Mouse (Mus musculus) lung, postnatal 4 days (tissue): ENCODE measurements around the gene Slc39a1.

ENCODE experiments used
- DNase-seq, 2 experiments: peaks; one replicate each; pipeline ENCODE4 v3.0.0; 2021

Slc39a1 gene

GRCm38 (mm10) chr3:90247960-90248745 lies at the start of gene Slc39a1:
TSS of gene Slc39a1 (plus strand) at chr3:90248172.
- peak; percentile 94 to 96 for DNase-seq

- no peak for DNase-seq
These were observed 45.1 kb upstream of the Slc39a1 start for GRCm38 (mm10) chr3:90202884-90203283.

- DNase-seq, result no peak
These were observed 44.4 kb upstream of the Slc39a1 start for GRCm38 (mm10) chr3:90203619-90204018.

GRCm38 (mm10) chr3:90204582-90204981 lies 43.4 kb upstream of the Slc39a1 start:
- DNase-seq, result no peak

- DNase-seq, result peak; percentile 10 to 32
These were observed 39.3 kb upstream of the Slc39a1 start for GRCm38 (mm10) chr3:90208662-90209061.

GRCm38 (mm10) chr3:90209908-90210566 lies 37.9 kb upstream of the Slc39a1 start:
- no peak for DNase-seq

GRCm38 (mm10) chr3:90211475-90212398 lies 36.2 kb upstream of the Slc39a1 start:
- no peak for DNase-seq

GRCm38 (mm10) chr3:90212723-90213122 lies 35.2 kb upstream of the Slc39a1 start:
- no peak for DNase-seq

- peak; percentile 90 to 92 for DNase-seq
These were observed 34.5 kb upstream of the Slc39a1 start, which contains the start of the genes Rps27 and Rab13 for GRCm38 (mm10) chr3:90213377-90213866. TSS of gene Rps27 (minus strand) at chr3:90213651. TSS of gene Rab13 (plus strand) at chr3:90213695.

GRCm38 (mm10) chr3:90213956-90214684 lies 33.9 kb upstream of the Slc39a1 start:
- DNase-seq, result peak in 1 of 2 experiments; percentile 19

GRCm38 (mm10) chr3:90215825-90216380 lies 32.1 kb upstream of the Slc39a1 start:
- DNase-seq, result no peak

- DNase-seq, result peak in 1 of 2 experiments; percentile 69
These were observed 27.9 kb upstream of the Slc39a1 start for GRCm38 (mm10) chr3:90220088-90220487.

- peak; percentile 86 to 92 for DNase-seq
These were observed 27.4 kb upstream of the Slc39a1 start for GRCm38 (mm10) chr3:90220531-90220951.

- DNase-seq, result no peak
These were observed 26.8 kb upstream of the Slc39a1 start for GRCm38 (mm10) chr3:90221123-90221522.

GRCm38 (mm10) chr3:90222455-90222854 lies 25.5 kb upstream of the Slc39a1 start:
- DNase-seq, result no peak

- DNase-seq, result no peak
These were observed 25.0 kb upstream of the Slc39a1 start for GRCm38 (mm10) chr3:90222941-90223340.

GRCm38 (mm10) chr3:90224331-90224730 lies 23.6 kb upstream of the Slc39a1 start:
- DNase-seq, result no peak

GRCm38 (mm10) chr3:90231075-90231474 lies 16.9 kb upstream of the Slc39a1 start:
- DNase-seq, result no peak

GRCm38 (mm10) chr3:90231507-90232333 lies 16.3 kb upstream of the Slc39a1 start, which contains the start of gene Jtb:
TSS of gene Jtb (plus strand) at chr3:90231597.
- peak; percentile 93 to 96 for DNase-seq

- DNase-seq, result no peak
These were observed 6.7 kb upstream of the Slc39a1 start for GRCm38 (mm10) chr3:90241251-90241650.
